ENCODE assay signal across 14 mouse cellular contexts in the genomic region with DNA sequence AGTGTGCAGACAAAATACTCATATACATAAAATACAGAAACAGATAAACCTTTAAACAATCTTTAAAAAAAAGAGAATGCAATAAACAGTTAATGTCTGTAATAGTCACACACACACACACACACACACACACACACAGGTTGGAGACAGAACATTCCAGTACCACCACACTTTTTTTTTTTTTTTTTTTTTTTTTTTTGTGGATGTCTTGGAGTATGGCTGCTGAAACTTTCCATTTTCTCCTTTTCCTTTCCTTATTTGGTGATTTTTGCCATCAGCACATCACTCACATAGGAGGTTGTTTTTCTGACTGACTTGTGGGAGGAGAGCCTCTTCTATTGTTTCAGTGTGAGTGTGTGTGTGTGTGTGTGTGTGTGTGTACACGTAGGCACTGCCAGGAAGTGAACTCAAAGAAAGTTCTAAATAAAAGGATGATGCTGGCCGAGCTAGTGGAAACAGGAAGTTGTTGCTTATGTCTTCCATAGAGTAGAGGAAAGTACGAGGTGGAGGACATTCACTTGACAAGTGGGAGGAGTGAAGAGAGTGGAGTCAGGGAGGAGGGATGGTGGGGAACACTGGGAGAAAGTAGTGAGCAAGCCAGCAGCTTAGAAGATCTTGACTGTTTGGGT. TPM values are rescaled to one million over a fixed set of nuclear protein-coding genes. Genes with fewer than 3 reads are reported as not detected.
DNase-seq lines count a peak whose midpoint lies in the region; ATAC-seq and TF ChIP-seq lines count a peak whose summit lies in the region.
"Had no signal": no experiment of that assay in that cellular context is flagged by ENCODE, and none has a peak within 500 bp of the region (broad histone marks: within the 10 kb centered on the region; RNA-seq: fewer than 3 reads in every experiment).

No protein-coding gene starts in this region.

- H3K36me3 ChIP-seq in liver, embryonic 13.5 days: no peaks in the 10 kb centered on the region
- no peaks in the 10 kb centered on the region for H3K36me3 ChIP-seq in liver, embryonic 12.5 days
- H3K36me3 ChIP-seq in forebrain, embryonic 10.5 days (replicated peaks): no peaks in the 10 kb centered on the region
- H3K36me3 ChIP-seq: embryonic facial prominence, embryonic 13.5 days; G1E; heart, embryonic 12.5 days; limb, embryonic 15.5 days had no signal

- no peak for TF ChIP-seq CTCF in left cerebral cortex, adult 2 months (IDR thresholded peaks at IDR 0.05)

- H3K4me3 ChIP-seq in liver, embryonic 13.5 days (replicated peaks): no peak overlapping the region
- H3K4me3 ChIP-seq in liver, embryonic 12.5 days: no peak overlapping the region
- H3K4me3 ChIP-seq in forebrain, embryonic 10.5 days: no peak overlapping the region
- no peak overlapping the region for H3K4me3 ChIP-seq in left cerebral cortex, adult 2 months
- H3K4me3 ChIP-seq: embryonic facial prominence, embryonic 13.5 days; heart, embryonic 12.5 days; limb, embryonic 15.5 days had no signal

- DNase-seq in liver, embryonic 13.5 days: no peak
- peak; percentile 67 for DNase-seq in lung, postnatal 10 days
- peak; percentile 21 for DNase-seq in thymus, postnatal 25 days
- no peak for DNase-seq in layer of hippocampus, postnatal 25 days (ENCODE audit: extremely low spot score in 1 of 2, low spot score in 1 of 2)
- DNase-seq in forebrain, embryonic 10.5 days (ENCODE audit: extremely low spot score, low spot score): no peak
- no peak for DNase-seq in left cerebral cortex, adult 2 months (ENCODE audit: extremely low spot score in 1 of 2, low spot score in 2 of 2)
- DNase-seq: retina, postnatal 1 day had no signal

- H3K9me3 ChIP-seq in liver, embryonic 13.5 days (replicated peaks): no peaks in the 10 kb centered on the region
- no peaks in the 10 kb centered on the region for H3K9me3 ChIP-seq in liver, embryonic 12.5 days (replicated peaks)
- H3K9me3 ChIP-seq in forebrain, embryonic 10.5 days: no peaks in the 10 kb centered on the region
- H3K9me3 ChIP-seq: embryonic facial prominence, embryonic 13.5 days; G1E; limb, embryonic 15.5 days had no signal

- 22% methylated on average over 3 of the region's 3 CpGs for WGBS in liver, embryonic 13.5 days (ENCODE audit: insufficient replicate concordance)
- 20% methylated on average over 3 of the region's 3 CpGs for WGBS in liver, embryonic 12.5 days (ENCODE audit: insufficient replicate concordance)
- 62% methylated on average over 3 of the region's 3 CpGs for WGBS in forebrain, embryonic 10.5 days

- no peak overlapping the region for H3K27ac ChIP-seq in liver, embryonic 13.5 days
- H3K27ac ChIP-seq in liver, embryonic 12.5 days: no peak overlapping the region
- no peak overlapping the region for H3K27ac ChIP-seq in forebrain, embryonic 10.5 days
- H3K27ac ChIP-seq in left cerebral cortex, adult 2 months: no peak overlapping the region
- H3K27ac ChIP-seq: embryonic facial prominence, embryonic 13.5 days; limb, embryonic 15.5 days had no signal

- ATAC-seq in liver, embryonic 13.5 days (ENCODE audit: low read depth): 0 out of 2 replicates have a peak, but pooled peaks have one; percentile 12
- no peak for ATAC-seq in liver, embryonic 12.5 days
- ATAC-seq in activated CD4-positive, CD25-positive, alpha-beta regulatory T cell, adult 4 months: peak; percentile 84
- ATAC-seq: intestine, embryonic 16.5 days had no signal

- H3K9ac ChIP-seq in liver, embryonic 13.5 days: no peak overlapping the region
- no peak overlapping the region for H3K9ac ChIP-seq in liver, embryonic 12.5 days
- H3K9ac ChIP-seq: embryonic facial prominence, embryonic 13.5 days; heart, embryonic 12.5 days; limb, embryonic 15.5 days had no signal

- H3K4me2 ChIP-seq in liver, embryonic 13.5 days: no peak overlapping the region
- no peak overlapping the region for H3K4me2 ChIP-seq in liver, embryonic 12.5 days
- H3K4me2 ChIP-seq: embryonic facial prominence, embryonic 13.5 days; heart, embryonic 12.5 days; limb, embryonic 15.5 days had no signal

- intact Hi-C loops in left cerebral cortex, adult 2 months (cut with DNase I): loop anchor here (5.0 kb wide), 1 partner anchor 402 kb away; no protein-coding TSS in a partner anchor

- H3K4me1 ChIP-seq in liver, embryonic 13.5 days (replicated peaks): peaks cover 34% of the 10 kb centered on the region
- peaks cover 45% of the 10 kb centered on the region for H3K4me1 ChIP-seq in liver, embryonic 12.5 days
- no peaks in the 10 kb centered on the region for H3K4me1 ChIP-seq in forebrain, embryonic 10.5 days
- H3K4me1 ChIP-seq: embryonic facial prominence, embryonic 13.5 days had no signal

- H3K27me3 ChIP-seq in liver, embryonic 13.5 days: no peaks in the 10 kb centered on the region
- no peaks in the 10 kb centered on the region for H3K27me3 ChIP-seq in liver, embryonic 12.5 days (replicated peaks)
- H3K27me3 ChIP-seq in forebrain, embryonic 10.5 days (ENCODE audit: poor library complexity, severe bottlenecking): no peaks in the 10 kb centered on the region
- H3K27me3 ChIP-seq: limb, embryonic 15.5 days had no signal

RNA-seq across cellular contexts. Expression of gene Exoc6, which starts 15.4 kb away (rescaled TPM):
- polyA plus RNA-seq in liver, embryonic 13.5 days (2015; fragmentation: Nextera tagmentation; extraction: Ambion mirVana): 34.3 and 41.6 TPM in 2 replicates
- polyA plus RNA-seq in liver, embryonic 12.5 days (2016; fragmentation: Nextera tagmentation; extraction: Ambion mirVana): 45.1 and 47.0 TPM in 2 replicates
- polyA plus RNA-seq in activated CD4-positive, CD25-positive, alpha-beta regulatory T cell, adult 4 months (2017; shearing (Covaris generic)): 10 to 100 TPM; 34.9 to 37.6 TPM
- 10 to 100 TPM; 50.8 to 52.3 TPM for total RNA-seq in layer of hippocampus, postnatal 25 days (2021)
- 9.3 and 9.6 TPM in 2 replicates for polyA plus RNA-seq in forebrain, embryonic 10.5 days (2016; fragmentation: Nextera tagmentation; extraction: Ambion mirVana)
- 10 to 100 TPM; 40.3 to 43.4 TPM for total RNA-seq in left cerebral cortex, adult 2 months (2021)

Comparison
In these comparisons a context has a peak if more than half of its experiments do, and no peak if none do; other contexts are left out.
1. DNase-seq: peak in lung, postnatal 10 days (single experiment) and thymus, postnatal 25 days (single experiment); none in liver, embryonic 13.5 days (single experiment), layer of hippocampus, postnatal 25 days (0 of 2), forebrain, embryonic 10.5 days (single experiment) and left cerebral cortex, adult 2 months (0 of 2).